In genomic region chr5:73342701-73343355, GRCm38 (mm10) we compare ENCODE assay signal across 30 mouse cellular contexts. TPM values are rescaled to one million over a fixed set of nuclear protein-coding genes. Genes with fewer than 3 reads are reported as not detected.
DNase-seq lines count a peak whose midpoint lies in the region; ATAC-seq and TF ChIP-seq lines count a peak whose summit lies in the region.
"Had no signal": no experiment of that assay in that cellular context is flagged by ENCODE, and none has a peak within 500 bp of the region (broad histone marks: within the 10 kb centered on the region; RNA-seq: fewer than 3 reads in every experiment).

No protein-coding gene starts in this region.

- peak overlapping the region; percentile 34; the same call in 1 of the 2 replicates for H3K27ac ChIP-seq in midbrain, embryonic 10.5 days (replicated peaks)
- H3K27ac ChIP-seq in midbrain, embryonic 16.5 days (ENCODE audit: low read length) = no peak overlapping the region
- H3K27ac ChIP-seq in embryonic fibroblast, embryonic 13.5 days (ENCODE audit: insufficient read depth, low read length) = 0 out of 2 replicates have a peak overlapping the region, but pooled peaks have one; percentile 7
- H3K27ac ChIP-seq in stomach, postnatal 0 days (replicated peaks) = 0 out of 2 replicates have a peak overlapping the region, but pooled peaks have one; percentile 14
- H3K27ac ChIP-seq in hindbrain, embryonic 11.5 days (ENCODE audit: low read depth, low read length) = no peak overlapping the region
- H3K27ac ChIP-seq: embryonic facial prominence, embryonic 10.5 days; embryonic facial prominence, embryonic 15.5 days; forebrain, embryonic 13.5 days; kidney, postnatal 0 days; limb, embryonic 13.5 days; liver, embryonic 12.5 days; midbrain, embryonic 15.5 days; neural tube, embryonic 12.5 days had no signal

- no peak for TF ChIP-seq POLR2A in embryonic fibroblast, embryonic 13.5 days (IDR thresholded peaks at IDR 0.05; ENCODE audit: low read depth, low read length)

- H3K27me3 ChIP-seq in midbrain, embryonic 10.5 days (ENCODE audit: low read depth, poor library complexity, severe bottlenecking) = peaks cover under 1% of the 10 kb centered on the region; the same call in 1 of the 2 replicates
- no peaks in the 10 kb centered on the region for H3K27me3 ChIP-seq in midbrain, embryonic 16.5 days (ENCODE audit: control insufficient read depth, insufficient read depth, low read depth, low read length)
- H3K27me3 ChIP-seq in stomach, postnatal 0 days (ENCODE audit: control insufficient read depth, insufficient read depth, low read length) = no peaks in the 10 kb centered on the region
- no peaks in the 10 kb centered on the region for H3K27me3 ChIP-seq in hindbrain, embryonic 11.5 days (ENCODE audit: control insufficient read depth, insufficient read depth, low read length)
- H3K27me3 ChIP-seq: embryonic facial prominence, embryonic 15.5 days; forebrain, embryonic 13.5 days; midbrain, embryonic 15.5 days; neural tube, embryonic 12.5 days had no signal

- peak; percentile 8 to 26 for DNase-seq in adrenal gland, postnatal 36 days
- no peak for DNase-seq in adrenal gland, adult 8-10 months
- DNase-seq in midbrain, embryonic 10.5 days (ENCODE audit: low spot score) = no peak
- no peak for DNase-seq in stomach, postnatal 0 days (ENCODE audit: low spot score)
- DNase-seq in hindbrain, embryonic 11.5 days (ENCODE audit: low spot score) = no peak
- DNase-seq in kidney, postnatal 25 days = no peak
- DNase-seq: adrenal gland, postnatal 10 days; B cell, adult 2 months; cerebellum, adult 18-20 months; cerebellum, postnatal 25 days; gastrocnemius, postnatal 10 days; heart, postnatal 10 days; kidney, adult 8-10 months; layer of hippocampus, adult 9-11 months; liver, postnatal 0 days; thymus, adult 18-20 months; thymus, postnatal 4 days had no signal

- H3K4me3 ChIP-seq in midbrain, embryonic 10.5 days = no peak overlapping the region
- H3K4me3 ChIP-seq in midbrain, embryonic 16.5 days (ENCODE audit: low read depth, low read length) = no peak overlapping the region
- H3K4me3 ChIP-seq in embryonic fibroblast, embryonic 13.5 days (ENCODE audit: insufficient read depth, low read length) = no peak overlapping the region
- no peak overlapping the region for H3K4me3 ChIP-seq in stomach, postnatal 0 days (ENCODE audit: low read depth, low read length)
- H3K4me3 ChIP-seq in hindbrain, embryonic 11.5 days (ENCODE audit: low read depth, low read length) = no peak overlapping the region
- H3K4me3 ChIP-seq: embryonic facial prominence, embryonic 10.5 days; embryonic facial prominence, embryonic 15.5 days; forebrain, embryonic 13.5 days; heart, embryonic 13.5 days; limb, embryonic 13.5 days; liver, embryonic 12.5 days; midbrain, embryonic 15.5 days; neural tube, embryonic 12.5 days had no signal

- ATAC-seq in midbrain, embryonic 16.5 days = no peak
- ATAC-seq in stomach, postnatal 0 days (ENCODE audit: low FRiP score, low TSS enrichment) = no peak
- no peak for ATAC-seq in hindbrain, embryonic 11.5 days (ENCODE audit: low FRiP score)
- ATAC-seq: forebrain, embryonic 13.5 days; hindbrain, embryonic 16.5 days; liver, embryonic 12.5 days; liver, postnatal 0 days; lung, postnatal 0 days; midbrain, embryonic 15.5 days had no signal

- WGBS in midbrain, embryonic 10.5 days = 94% methylated on average over 22 of the region's 22 CpGs
- 84% methylated on average over 22 of the region's 22 CpGs for WGBS in midbrain, embryonic 16.5 days
- WGBS in stomach, postnatal 0 days = 77% methylated on average over 22 of the region's 22 CpGs
- 92% methylated on average over 22 of the region's 22 CpGs for WGBS in hindbrain, embryonic 11.5 days

- H3K9me3 ChIP-seq in midbrain, embryonic 10.5 days (replicated peaks) = no peaks in the 10 kb centered on the region
- no peaks in the 10 kb centered on the region for H3K9me3 ChIP-seq in midbrain, embryonic 16.5 days (replicated peaks; ENCODE audit: control insufficient read depth, low read length, poor library complexity, severe bottlenecking)
- H3K9me3 ChIP-seq in stomach, postnatal 0 days (ENCODE audit: control insufficient read depth, low read length) = no peaks in the 10 kb centered on the region
- no peaks in the 10 kb centered on the region for H3K9me3 ChIP-seq in hindbrain, embryonic 11.5 days (ENCODE audit: control insufficient read depth, low read length)
- H3K9me3 ChIP-seq: embryonic facial prominence, embryonic 10.5 days; embryonic facial prominence, embryonic 15.5 days; forebrain, embryonic 13.5 days; heart, embryonic 13.5 days; limb, embryonic 13.5 days; liver, embryonic 12.5 days; midbrain, embryonic 15.5 days; neural tube, embryonic 12.5 days had no signal

- no peaks in the 10 kb centered on the region for H3K36me3 ChIP-seq in midbrain, embryonic 10.5 days
- no peaks in the 10 kb centered on the region for H3K36me3 ChIP-seq in midbrain, embryonic 16.5 days (ENCODE audit: control insufficient read depth, insufficient read depth, low read length)
- no peaks in the 10 kb centered on the region for H3K36me3 ChIP-seq in stomach, postnatal 0 days (ENCODE audit: control insufficient read depth, insufficient read depth, low read length)
- no peaks in the 10 kb centered on the region for H3K36me3 ChIP-seq in hindbrain, embryonic 11.5 days (ENCODE audit: control insufficient read depth, insufficient read depth, low read length)
- H3K36me3 ChIP-seq: embryonic facial prominence, embryonic 10.5 days; embryonic facial prominence, embryonic 15.5 days; heart, embryonic 13.5 days; limb, embryonic 13.5 days; liver, embryonic 12.5 days; midbrain, embryonic 15.5 days; neural tube, embryonic 12.5 days had no signal

- H3K9ac ChIP-seq in midbrain, embryonic 16.5 days (ENCODE audit: low read depth, low read length) = no peak overlapping the region
- H3K9ac ChIP-seq in stomach, postnatal 0 days (ENCODE audit: low read length) = no peak overlapping the region
- H3K9ac ChIP-seq in hindbrain, embryonic 11.5 days (ENCODE audit: low read depth, low read length) = no peak overlapping the region
- H3K9ac ChIP-seq: embryonic facial prominence, embryonic 15.5 days; forebrain, embryonic 13.5 days; heart, embryonic 13.5 days; limb, embryonic 13.5 days; liver, embryonic 12.5 days; liver, postnatal 0 days; midbrain, embryonic 15.5 days; neural tube, embryonic 12.5 days had no signal

- no peak for TF ChIP-seq CTCF in embryonic fibroblast, embryonic 13.5 days (IDR thresholded peaks at IDR 0.05; ENCODE audit: borderline replicate concordance, insufficient read depth, low read length)
- no peak for TF ChIP-seq CTCF in stomach, postnatal 0 days (IDR thresholded peaks at IDR 0.05; ENCODE audit: low read depth)

- H3K4me2 ChIP-seq in midbrain, embryonic 16.5 days (ENCODE audit: low read length) = no peak overlapping the region
- H3K4me2 ChIP-seq in stomach, postnatal 0 days (replicated peaks; ENCODE audit: low read depth) = no peak overlapping the region
- H3K4me2 ChIP-seq in hindbrain, embryonic 11.5 days (replicated peaks; ENCODE audit: low read depth, low read length) = no peak overlapping the region
- H3K4me2 ChIP-seq: embryonic facial prominence, embryonic 15.5 days; forebrain, embryonic 13.5 days; heart, embryonic 13.5 days; limb, embryonic 13.5 days; liver, embryonic 12.5 days; midbrain, embryonic 15.5 days; neural tube, embryonic 12.5 days had no signal

- H3K4me1 ChIP-seq in midbrain, embryonic 10.5 days = peaks cover 32% of the 10 kb centered on the region
- peaks cover 10% of the 10 kb centered on the region for H3K4me1 ChIP-seq in midbrain, embryonic 16.5 days (ENCODE audit: control insufficient read depth, insufficient read depth, low read length)
- peaks cover 12% of the 10 kb centered on the region for H3K4me1 ChIP-seq in embryonic fibroblast, embryonic 13.5 days (ENCODE audit: control insufficient read depth, insufficient read depth, low read length)
- 0 out of 2 replicates have a peak, but pooled peaks cover 2% of the 10 kb centered on the region for H3K4me1 ChIP-seq in stomach, postnatal 0 days (replicated peaks; ENCODE audit: control insufficient read depth, insufficient read depth)
- no peaks in the 10 kb centered on the region for H3K4me1 ChIP-seq in hindbrain, embryonic 11.5 days (replicated peaks; ENCODE audit: control insufficient read depth, insufficient read depth, low read length)

- TF ChIP-seq EP300 in stomach, postnatal 0 days (optimal IDR thresholded peaks at IDR 0.05) = no peak

RNA-seq across cellular contexts. Expression of gene Ociad2, which starts 2.0 kb away (rescaled TPM):
- total RNA-seq in adrenal gland, postnatal 36 days (2021) = 10 to 100 TPM; 17.6 to 19.9 TPM
- 10 to 100 TPM; 25.6 to 40.4 (median 38.7) TPM for total RNA-seq in adrenal gland, adult 8-10 months (2022)
- 10.2 and 14.6 TPM in 2 replicates for polyA plus RNA-seq in midbrain, embryonic 10.5 days (2016; fragmentation: Nextera tagmentation; extraction: Ambion mirVana)
- 28.3 and 34.5 TPM in 2 replicates for polyA plus RNA-seq in midbrain, embryonic 16.5 days (2015; fragmentation: Nextera tagmentation; extraction: Ambion mirVana)
- polyA plus RNA-seq in embryonic fibroblast, embryonic 13.5 days (2011; ENCODE audit: insufficient read length, low read depth, missing spikeins) = 18.0 and 25.0 TPM in 2 replicates
- polyA plus RNA-seq in stomach, postnatal 0 days (2015; fragmentation: Nextera tagmentation; extraction: Ambion mirVana) = 162 and 173 TPM in 2 replicates
- polyA plus RNA-seq in hindbrain, embryonic 11.5 days (2014; fragmentation: Nextera tagmentation; extraction: Ambion mirVana) = 8.0 and 9.8 TPM in 2 replicates

RNA-seq across cellular contexts. Expression of gene Ociad1, which starts 50.2 kb away (rescaled TPM):
- 100 to 1,000 TPM; 257 to 258 TPM for total RNA-seq in adrenal gland, postnatal 36 days (2021)
- total RNA-seq in adrenal gland, adult 8-10 months (2022) = 100 to 1,000 TPM; 234 to 288 (median 240) TPM
- polyA plus RNA-seq in midbrain, embryonic 10.5 days (2016; fragmentation: Nextera tagmentation; extraction: Ambion mirVana) = 164 TPM in 2 replicates
- 361 and 374 TPM in 2 replicates for polyA plus RNA-seq in midbrain, embryonic 16.5 days (2015; fragmentation: Nextera tagmentation; extraction: Ambion mirVana)
- polyA plus RNA-seq in embryonic fibroblast, embryonic 13.5 days (2011; ENCODE audit: insufficient read length, low read depth, missing spikeins) = 426 and 477 TPM in 2 replicates
- polyA plus RNA-seq in stomach, postnatal 0 days (2015; fragmentation: Nextera tagmentation; extraction: Ambion mirVana) = 169 and 190 TPM in 2 replicates
- polyA plus RNA-seq in hindbrain, embryonic 11.5 days (2014; fragmentation: Nextera tagmentation; extraction: Ambion mirVana) = 148 and 177 TPM in 2 replicates

Comparison
In these comparisons a context has a peak if more than half of its experiments do, and no peak if none do; other contexts are left out.
1. DNase-seq: peak in adrenal gland, postnatal 36 days (2 of 2); none in adrenal gland, adult 8-10 months (single experiment), midbrain, embryonic 10.5 days (single experiment), stomach, postnatal 0 days (single experiment), hindbrain, embryonic 11.5 days (single experiment) and kidney, postnatal 25 days (0 of 2).
2. H3K27ac ChIP-seq: peak in midbrain, embryonic 10.5 days (single experiment), embryonic fibroblast, embryonic 13.5 days (single experiment) and stomach, postnatal 0 days (single experiment); none in midbrain, embryonic 16.5 days (single experiment) and hindbrain, embryonic 11.5 days (single experiment).